Mouse (Mus musculus) left cerebral cortex, postnatal 36 days (tissue): ENCODE measurements around the gene Trim17. TPM values are rescaled to one million over a fixed set of nuclear protein-coding genes. Genes with fewer than 3 reads are reported as not detected.

Experiments
- microRNA-seq: library from miRNA; unstranded; fragments of <30 nt; microRNA quantifications from one replicate; pipeline ENCODE4 v1.2.0, GENCODE M21; 2022
- total RNA-seq, 2 experiments: library from RNA; stranded (reverse); gene quantifications; 2 replicates each; pipeline ENCODE4 v1.2.3; 2021

Gene Trim17
- total RNA-seq, 2 experiments from 2014 or later, result 4.8 to 5.7 TPM

Small RNAs within 50 kb of the gene (microRNA-seq; reads per million reads assigned to microRNA genes)
- 1.0 reads per million for gene Gm44313

Other genes starting within 250 kb of the Trim17 start
- under 1 TPM in 1 of 2 experiments, not detected in 1; 0.11 TPM for gene Olfr318, start 230.7 kb upstream of the Trim17 start, total RNA-seq
- not detected for gene Olfr317, start 215.5 kb upstream of the Trim17 start, total RNA-seq
- 1 to 10 TPM in 1 of 2 experiments, under 1 TPM in 1; 0.79 to 1.0 TPM for gene Olfr316, start 202.0 kb upstream of the Trim17 start, total RNA-seq
- not detected for gene Olfr315, start 181.5 kb upstream of the Trim17 start, total RNA-seq
- not detected for gene Olfr314, start 171.7 kb upstream of the Trim17 start, total RNA-seq
- gene Fam183b, start 152.7 kb upstream of the Trim17 start, total RNA-seq, result 1 to 10 TPM; 2.2 to 2.9 TPM
- gene Olfr313, start 139.7 kb upstream of the Trim17 start, total RNA-seq, result not detected
- not detected for gene Olfr312, start 125.4 kb upstream of the Trim17 start, total RNA-seq
- not detected for gene Olfr311, start 115.4 kb upstream of the Trim17 start, total RNA-seq
- gene Gm12258, start 107.5 kb upstream of the Trim17 start, total RNA-seq, result 10 to 100 TPM; 17.0 to 24.1 TPM
- 10 to 100 TPM in 1 of 2 experiments, 1 to 10 TPM in 1; 9.6 to 10.9 TPM for gene 2810021J22Rik, start 87.5 kb upstream of the Trim17 start, total RNA-seq
- gene Zfp39, start 50.5 kb upstream of the Trim17 start, total RNA-seq, result 10 to 100 TPM in 1 of 2 experiments, 1 to 10 TPM in 1; 8.2 to 10.4 TPM
- not detected for gene Btnl10, start 36.8 kb upstream of the Trim17 start, total RNA-seq
- 100 to 1,000 TPM; 450 to 542 TPM for gene Rnf187, start 15.8 kb upstream of the Trim17 start, total RNA-seq
- 100 to 1,000 TPM; 103 to 124 TPM for gene Hist3h2ba, start 5.8 kb upstream of the Trim17 start, total RNA-seq
- gene Hist3h2a, start within 50 bp of the Trim17 start, total RNA-seq, result 10 to 100 TPM; 60.9 to 64.1 TPM
- gene Trim11, start 23.4 kb downstream of the Trim17 start, total RNA-seq, result 10 to 100 TPM; 21.0 to 24.9 TPM
- gene Obscn, start 181.7 kb downstream of the Trim17 start, total RNA-seq, result 1 to 10 TPM; 2.4 to 2.7 TPM
- gene Iba57, start 209.1 kb downstream of the Trim17 start, total RNA-seq, result 1 to 10 TPM; 6.8 to 7.8 TPM
- gene Gjc2, start 228.5 kb downstream of the Trim17 start, total RNA-seq, result 10 to 100 TPM; 10.1 to 17.5 TPM
- gene Guk1, start 237.5 kb downstream of the Trim17 start, total RNA-seq, result 100 to 1,000 TPM; 128 to 152 TPM
- gene Mrpl55, start 247.8 kb downstream of the Trim17 start, total RNA-seq, result 10 to 100 TPM; 33.5 to 39.2 TPM